Mouse (Mus musculus) forelimb bud, embryonic 11.5 days (tissue): ENCODE results near the gene Mtcl1.

Experiments used
- DNase-seq: peaks from one replicate; pipeline ENCODE4 v3.0.0-alpha.2; 2012; ENCODE audit warnings: low read depth, low spot score

Mtcl1 gene

DNA sequence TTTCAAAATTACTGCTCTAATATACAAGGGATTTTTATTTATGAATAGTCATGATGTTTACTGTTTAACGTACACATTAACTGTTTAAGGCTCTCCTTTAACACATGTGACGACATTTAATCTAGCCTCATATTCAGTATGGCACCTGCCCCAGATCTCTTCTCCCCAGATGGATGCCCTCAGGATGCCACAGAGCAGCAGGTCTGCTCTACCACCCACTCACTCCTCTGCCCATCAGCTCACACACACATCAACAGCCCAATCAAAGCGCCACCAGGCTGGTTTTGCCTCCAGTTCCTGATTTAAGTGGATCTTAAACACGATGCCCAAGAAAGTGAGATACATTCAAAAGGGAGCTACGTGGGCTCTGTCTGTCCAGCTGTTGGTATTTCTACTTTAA, 41.1 kb downstream of the Mtcl1 start:
- DNase-seq = no peak

DNA sequence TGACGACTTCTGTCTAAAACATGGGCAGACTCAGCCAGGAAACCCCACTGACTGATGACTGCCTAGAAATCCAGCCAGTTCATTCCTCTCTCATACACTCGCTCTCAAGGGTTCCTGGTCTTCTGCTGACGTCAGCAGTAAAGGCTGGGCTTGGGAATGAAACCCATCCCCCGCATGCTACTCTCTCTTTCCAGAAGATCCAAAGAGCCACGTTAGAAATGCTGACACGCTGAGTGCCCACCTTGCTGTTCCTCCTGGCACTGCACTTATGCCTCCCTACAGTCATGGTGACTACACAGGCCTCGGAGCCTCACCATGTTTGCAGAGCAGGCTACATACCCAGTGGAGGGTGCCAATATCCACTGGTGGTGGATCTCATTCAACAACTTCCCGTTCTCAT, 41.7 kb downstream of the Mtcl1 start:
- no peak for DNase-seq

DNA sequence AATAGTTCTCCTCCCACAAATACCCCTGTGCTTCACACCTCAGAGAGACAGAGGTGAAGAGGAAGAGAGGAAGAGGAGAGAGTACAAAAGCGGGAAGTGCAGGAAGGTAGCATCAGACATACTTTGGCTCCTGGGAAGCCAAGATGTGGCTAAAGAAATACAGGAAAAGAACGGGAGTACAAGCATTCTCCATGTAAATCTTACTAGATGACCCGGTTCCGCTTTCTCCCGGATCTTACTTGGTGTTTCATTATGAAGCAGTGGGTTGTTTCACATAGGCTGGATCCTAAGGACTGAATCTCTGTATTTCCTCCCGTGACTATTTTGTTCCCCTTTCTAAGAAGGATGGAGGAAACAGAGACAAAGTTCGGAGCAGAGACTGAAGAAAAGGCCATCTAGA, 43.9 kb downstream of the Mtcl1 start:
- DNase-seq = no peak

DNA sequence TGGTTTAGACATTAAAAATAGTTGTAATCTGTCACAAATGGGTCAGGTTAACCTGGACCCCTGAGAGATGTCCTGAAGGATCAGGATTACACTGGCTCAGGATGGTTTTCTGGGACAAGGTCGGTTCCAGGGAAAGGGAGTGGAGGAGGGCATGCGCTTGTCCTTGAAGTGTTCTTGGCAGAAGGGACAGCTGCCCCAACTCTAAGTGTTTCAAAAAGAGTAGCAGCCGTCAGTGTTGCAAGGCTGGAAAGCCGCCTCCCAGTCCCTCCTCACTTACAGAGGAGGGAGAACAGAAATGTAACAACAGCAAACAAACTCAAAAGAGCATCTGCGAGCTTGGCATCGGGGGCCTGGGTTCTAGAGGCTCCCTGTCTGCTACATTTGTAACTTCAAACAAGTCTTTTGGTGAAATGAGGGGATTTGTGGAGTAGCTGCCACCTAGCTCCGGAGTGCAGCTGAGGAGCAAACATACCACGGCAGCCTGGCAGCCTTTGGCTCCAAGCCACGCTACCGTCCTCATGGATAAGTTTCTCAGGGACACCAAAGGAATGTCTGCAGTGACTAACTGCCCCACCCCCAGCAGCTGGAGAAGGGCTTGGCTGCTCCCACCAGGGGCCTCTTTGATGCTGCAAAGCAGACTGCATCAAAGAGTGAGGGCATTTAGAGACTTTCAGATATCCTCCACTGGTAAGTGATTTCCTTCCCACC, 44.5 kb downstream of the Mtcl1 start:
- peak; percentile 35 for DNase-seq

DNA sequence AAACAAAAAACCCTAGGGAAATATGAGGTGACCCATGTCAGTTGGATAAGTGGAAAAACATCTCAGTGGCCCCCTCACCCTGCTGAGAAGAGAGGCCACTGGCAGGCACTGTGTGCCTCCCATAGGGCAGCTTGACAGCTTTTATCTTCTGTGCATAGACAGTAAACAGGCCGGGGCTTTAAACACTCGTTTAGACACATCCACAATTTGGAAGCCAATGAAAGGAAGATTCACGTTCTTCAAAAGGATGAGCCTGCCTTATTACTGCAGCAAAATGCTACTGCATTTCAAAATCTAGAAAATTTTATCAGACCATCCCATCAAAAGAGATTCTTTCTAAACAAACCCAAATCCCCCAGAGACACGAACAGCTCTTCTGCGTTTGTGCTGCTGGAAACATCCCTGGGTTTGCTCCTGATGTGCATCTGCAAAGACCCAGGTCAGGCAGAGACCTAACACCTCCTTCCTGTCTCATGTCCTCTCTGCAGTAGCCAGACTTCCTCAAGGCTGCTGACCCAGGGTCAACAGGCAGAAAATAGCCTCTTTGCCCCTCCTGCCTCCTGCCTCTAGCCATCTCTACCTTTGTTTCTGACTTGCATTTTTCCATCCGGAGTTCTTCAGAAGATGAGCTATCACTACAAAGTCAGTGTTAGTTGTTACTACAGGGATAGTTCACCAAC, 46.6 kb downstream of the Mtcl1 start:
- DNase-seq = no peak

DNA sequence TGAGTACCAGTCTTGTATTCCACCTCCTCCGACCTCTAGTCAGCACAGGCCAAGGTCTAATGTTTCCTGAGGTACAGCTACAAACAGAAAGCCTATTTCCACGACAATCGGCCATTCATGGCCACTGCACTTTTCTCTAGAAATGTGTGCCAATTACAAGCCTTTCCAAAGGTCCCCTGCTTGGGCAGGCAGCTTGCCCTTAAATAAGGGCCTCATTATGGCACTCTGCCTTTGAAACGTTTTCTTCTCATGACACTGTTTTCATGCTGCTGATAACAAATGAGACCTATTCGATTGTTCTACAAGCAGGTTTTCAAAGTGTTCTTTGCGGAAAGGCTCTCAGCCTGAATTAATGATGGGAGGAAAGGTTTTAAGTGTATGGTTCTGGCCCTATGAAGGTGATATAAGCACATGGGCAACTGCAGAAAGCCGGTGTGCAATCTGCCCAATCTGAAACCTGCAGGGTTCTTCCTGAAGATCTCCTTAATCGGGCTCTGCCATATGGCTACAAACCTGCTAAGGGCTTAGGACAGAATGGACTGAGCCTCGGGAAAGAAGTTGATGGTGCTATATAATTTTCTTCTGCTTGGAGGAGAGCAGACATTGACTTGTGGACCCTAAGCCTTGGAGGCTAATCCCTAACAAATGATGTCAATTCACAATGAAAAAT, 47.8 kb downstream of the Mtcl1 start:
- DNase-seq = peak; percentile 20

DNA sequence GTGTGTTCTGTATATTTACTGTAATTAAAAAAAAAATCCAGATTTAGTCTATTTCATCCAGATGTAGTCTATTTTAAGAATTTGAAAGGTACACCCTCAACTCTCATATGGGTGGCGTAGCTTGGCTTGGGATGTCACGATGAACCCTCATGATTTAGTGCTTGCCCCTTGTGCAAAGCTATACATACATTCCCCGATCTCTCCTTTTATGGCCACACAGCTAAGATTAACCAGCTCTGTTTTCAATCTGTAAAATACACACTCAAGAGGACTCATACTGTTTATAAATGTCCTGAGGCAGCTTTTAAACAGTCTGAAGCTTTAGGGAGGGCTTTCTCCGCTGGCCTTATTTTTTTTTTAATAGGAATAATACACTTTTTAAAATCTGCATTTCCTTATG, 49.8 kb downstream of the Mtcl1 start:
- DNase-seq = no peak

DNA sequence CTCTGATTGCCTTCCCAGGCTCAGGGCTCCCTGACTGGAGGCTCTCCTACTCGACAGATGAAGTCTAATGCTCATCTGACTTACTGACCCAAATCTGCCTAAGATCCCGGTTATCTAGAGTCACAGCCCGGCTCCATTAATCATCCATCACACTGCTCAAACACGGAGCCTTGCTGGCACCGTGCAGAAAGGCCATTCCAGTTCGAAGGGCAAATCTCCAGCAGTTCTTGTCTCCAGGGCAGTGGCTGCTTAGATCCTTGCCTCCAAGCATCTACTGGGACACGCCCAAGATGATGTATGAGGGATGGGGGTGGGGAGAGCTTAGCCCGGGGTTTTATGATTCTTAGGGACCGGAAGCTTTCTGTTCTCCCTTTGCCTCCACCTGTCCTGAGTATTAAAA, 55.0 kb downstream of the Mtcl1 start:
- DNase-seq = no peak

DNA sequence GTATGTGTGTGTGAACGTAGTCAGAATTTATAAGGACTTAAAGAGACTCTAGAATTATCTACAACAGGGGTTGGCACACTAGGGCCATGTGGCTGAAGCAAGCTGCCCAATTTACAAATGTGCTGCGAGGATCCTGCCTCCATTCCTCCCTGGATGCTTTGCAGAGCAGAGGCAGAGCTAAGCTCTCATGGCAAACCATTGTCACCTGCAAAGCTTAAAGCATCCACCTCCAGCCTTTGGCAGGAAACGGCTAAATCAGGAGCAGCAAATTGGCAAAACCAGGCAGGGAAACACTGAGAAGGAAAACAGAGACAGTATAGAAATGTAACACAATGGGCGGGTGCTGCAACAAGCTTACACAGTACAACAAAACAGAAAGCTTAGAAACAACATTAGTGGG, 61.2 kb downstream of the Mtcl1 start:
- DNase-seq = no peak

DNA sequence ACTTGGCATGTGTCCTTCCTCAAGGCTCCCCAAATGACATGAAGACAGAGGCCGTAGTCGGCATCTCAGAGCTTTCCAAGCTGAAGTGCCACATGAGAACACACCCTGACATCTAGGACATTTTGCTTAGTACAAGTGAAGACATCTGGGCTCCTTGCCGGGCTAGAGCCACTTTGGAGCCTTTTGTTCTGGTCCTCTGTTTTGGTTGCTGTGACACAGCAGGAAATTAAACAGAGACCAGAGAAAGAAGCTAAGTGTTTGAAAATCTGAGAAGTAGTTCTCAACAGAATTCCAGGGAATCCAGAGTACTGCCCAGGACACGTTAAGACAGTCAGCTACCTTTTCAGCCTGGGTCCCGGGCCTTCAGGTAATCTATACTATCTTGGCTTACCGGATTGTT, 68.2 kb downstream of the Mtcl1 start:
- DNase-seq = no peak

DNA sequence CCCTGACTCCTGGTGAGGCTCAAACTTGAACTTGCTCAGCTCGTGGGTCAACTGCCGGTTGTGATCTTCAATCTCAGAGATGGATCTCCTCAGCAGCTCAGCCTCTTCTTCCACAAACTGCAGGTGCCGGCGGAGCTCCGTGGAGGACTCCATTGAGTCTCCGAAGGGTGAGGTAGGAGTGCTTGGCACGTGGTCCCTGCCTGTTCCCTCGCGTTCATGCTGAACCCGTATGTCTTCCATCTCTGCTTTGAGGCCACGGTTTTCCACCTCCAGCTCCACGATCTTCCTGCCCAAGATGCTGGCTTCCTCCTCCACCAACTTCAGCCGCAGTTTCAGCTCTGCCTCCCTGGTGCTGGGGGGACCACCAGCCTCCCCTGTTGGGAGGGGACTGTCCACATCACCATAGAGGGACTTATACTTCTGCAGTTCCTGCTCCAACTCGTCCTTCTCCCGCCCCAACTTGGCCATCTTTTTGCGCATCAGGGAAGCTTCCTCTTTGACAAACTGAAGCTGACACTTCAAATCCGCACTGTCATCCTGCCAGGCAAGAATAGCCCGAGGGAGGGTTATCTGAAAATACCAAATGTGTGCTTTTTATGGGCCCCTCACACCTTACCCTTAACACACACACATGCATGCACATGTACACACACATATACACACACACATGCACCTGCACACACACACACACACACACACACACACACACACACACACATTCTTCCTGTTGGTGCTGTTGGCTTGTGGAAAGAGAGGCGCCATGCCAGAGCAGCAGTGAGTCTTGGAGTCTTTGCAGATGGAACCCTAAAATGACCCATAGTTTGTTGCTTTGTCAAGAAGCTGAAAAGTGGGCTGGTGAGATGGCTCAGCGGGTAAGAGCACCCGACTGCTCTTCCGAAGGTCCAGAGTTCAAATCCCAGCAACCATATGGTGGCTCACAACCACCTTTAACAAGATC, 69.4 kb downstream of the Mtcl1 start:
- DNase-seq = no peak

DNA sequence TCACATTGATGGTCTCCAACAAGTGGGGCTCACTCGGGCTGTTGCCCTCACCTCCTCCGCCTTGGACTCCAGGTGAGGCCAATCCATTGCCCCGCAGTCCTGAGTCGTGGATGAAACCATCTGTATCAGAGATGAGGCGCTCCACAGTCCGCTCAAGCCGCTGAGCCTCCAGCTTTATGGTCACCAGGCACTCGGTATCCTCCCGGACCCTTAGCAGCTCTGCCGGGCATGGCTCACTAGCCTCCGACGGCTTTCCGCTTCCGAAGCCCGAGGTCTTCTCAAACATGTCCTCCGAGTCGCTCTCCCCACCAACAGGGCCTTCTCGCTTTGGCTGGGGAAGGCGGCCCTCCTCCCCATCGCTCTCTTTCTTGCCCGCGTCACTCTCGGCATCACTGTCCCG, 70.2 kb downstream of the Mtcl1 start:
- no peak for DNase-seq

DNA sequence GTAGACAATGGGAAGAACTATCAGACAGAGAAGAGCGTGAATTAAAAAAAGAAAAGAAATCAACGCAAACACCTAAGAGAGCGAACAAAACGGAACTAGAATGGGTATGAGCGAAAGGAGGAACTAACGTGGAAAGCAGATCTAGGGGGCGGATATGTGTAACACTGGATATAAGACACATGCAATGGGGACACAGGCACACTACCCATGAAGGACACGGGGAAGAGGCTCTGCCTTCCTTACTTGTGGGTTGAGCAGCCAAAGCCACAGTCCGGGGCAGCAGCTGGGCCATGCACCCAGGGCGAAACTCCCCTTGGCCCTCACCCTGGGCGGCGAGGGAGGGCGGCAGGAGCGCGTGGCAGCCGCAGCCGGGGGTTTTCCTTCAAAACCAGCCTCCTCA, 71.4 kb downstream of the Mtcl1 start:
- no peak for DNase-seq

DNA sequence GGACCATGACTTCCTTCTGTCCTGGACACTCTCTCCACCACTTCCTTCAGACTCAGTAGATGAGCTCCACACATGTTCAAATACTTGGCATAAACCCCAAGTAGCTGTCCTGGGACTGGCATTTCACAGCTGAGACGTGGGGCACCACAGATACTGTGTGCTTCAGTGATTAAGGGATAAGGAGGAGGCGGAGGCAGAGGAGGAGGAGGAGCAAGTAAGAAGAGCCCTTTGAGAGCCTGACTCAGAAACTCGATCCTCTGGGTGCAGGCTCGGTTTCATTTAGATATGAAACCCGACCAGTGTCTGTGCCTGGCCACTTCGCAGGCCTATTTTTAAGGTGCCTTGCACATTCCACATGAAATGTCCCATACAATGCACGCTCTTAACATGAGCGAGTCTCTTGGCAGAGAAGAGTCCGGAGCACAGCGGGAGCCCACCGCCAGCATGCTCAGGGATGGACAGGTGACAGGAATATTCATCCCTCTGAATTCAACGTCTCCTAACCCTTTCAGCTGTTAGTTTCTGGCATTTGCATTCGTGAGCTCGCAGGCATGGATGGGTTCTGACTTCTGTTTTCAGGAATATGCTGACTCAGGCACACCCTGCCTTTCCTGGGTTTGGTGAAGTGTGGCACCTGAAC, 74.8 kb downstream of the Mtcl1 start:
- DNase-seq = no peak

DNA sequence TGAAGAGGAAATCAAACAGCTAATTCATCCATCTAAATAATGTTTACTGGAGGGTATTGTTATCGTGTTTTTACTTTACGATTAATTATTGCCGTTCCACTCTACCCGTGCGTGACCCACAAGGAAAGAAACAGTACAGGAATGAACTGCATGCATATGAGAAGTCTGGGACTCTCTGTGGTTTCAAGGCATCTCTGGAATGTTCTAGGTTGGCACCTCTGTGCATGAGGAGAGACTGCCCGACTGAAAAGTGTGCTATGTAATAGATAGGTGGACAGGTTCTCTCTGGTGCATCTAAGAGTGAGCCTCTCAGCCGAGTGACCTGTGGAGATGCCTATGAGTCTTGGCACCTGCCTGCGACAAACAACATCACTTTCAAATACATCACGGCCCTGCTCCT, 78.7 kb downstream of the Mtcl1 start:
- DNase-seq = no peak

DNA sequence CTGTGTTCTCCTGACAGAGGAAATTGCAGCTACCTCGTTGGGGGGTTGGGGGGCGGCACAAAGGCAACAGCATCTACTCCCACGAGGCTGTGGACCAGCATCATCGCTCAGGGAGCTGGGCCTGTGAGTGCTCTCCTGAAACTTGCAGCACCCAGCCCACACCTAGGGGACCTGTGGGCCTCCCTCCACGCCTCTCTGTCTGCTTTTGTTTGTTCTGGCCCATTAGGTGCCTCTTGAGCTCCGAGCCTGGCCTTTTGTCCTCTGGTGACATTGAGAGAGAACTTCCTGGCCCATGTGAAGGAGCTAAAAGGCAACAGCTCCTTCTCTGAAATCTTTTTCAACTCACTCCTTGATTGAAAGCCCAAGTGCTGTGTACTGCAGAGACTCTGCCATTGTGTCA, 79.8 kb downstream of the Mtcl1 start:
- no peak for DNase-seq

DNA sequence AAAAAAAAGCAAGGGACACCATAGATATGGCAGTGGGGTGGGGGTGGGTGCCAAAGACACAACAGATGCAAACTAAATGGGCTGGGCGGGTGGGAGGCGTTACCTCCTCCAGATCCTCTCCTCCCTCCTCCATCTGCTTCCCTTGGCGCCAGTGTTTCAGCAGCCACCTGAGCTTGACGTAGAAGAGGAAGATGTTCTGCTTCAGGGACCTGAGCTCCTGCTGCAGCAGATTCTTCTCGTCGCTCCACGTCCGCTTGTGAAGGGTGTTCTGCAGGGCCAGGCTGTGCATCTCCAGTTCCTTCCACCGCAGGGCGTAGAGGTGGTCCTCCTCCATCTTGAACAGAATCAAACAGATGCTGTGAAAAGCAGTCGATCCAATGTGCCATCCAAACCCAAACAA, 81.4 kb downstream of the Mtcl1 start:
- DNase-seq = no peak

DNA sequence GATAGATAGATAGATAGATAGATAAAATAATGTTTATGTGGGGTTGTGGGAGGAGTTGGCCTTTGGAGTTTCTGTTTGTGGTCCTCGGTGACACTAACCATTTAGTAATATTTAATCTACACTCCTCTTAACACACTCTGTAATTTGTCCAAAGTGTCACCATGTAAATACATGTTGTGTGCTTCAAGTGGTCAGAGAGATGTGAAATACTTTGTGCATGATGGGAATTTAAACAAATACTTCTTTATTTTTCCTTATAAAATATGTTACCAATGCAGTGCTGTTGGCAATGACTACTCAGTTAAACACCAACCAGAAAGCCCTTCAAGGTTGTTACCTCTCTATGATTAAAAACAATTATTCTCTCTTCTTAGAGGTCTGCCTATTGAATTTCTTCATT, 83.9 kb downstream of the Mtcl1 start:
- DNase-seq = no peak

DNA sequence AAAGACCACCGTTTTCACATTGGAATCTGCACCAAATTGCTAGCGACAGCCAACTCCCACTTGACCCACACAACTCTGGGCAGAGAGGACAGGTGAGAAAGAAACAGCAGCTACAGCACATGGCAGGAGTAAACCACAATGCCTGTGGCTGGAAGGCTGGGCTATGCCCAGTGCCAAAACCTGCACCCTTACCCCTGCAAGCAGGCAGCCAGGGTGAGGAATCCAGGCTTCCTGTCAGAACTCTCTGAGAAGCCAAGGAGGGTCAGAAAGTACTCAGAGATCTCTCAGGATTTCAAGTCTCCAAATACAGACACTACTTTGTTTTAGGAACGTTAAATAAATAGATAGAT, 84.3 kb downstream of the Mtcl1 start:
- no peak for DNase-seq

DNA sequence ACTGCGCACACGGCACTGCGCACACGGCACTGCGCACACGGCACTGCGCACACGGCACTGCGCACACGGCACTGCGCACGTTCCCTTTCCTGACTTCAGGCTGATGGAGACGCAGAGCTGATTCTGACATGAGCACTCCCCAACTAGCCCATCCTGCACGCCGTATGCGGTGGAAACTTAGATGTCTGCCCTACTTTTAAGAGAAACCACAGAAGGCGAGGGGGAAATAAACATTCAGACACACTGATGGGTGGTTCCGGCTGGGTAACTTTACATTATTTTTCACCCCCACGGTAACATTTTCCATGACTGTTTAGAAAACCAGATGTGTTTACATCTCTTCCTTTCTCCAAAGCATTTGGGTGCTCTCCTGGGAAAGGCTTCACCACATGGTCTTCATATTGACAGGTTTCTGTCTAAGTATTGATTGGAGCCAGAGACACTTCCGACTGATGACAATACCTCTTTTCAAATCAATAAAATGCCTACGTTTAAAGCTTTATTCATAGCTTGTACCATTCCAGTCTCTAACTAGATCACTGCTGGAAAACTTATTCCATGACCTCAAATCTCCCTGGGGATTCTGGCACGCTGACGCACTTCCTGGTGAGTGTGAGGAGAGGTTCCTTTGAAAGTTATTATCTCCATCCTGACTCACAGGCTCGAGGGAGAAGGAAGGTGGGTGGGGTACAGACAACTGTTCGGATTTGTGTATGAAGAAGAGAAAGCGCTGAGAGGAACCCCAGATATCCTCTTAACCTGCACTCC, 84.8 kb downstream of the Mtcl1 start:
- DNase-seq = no peak
